Mouse (Mus musculus): Measurements from ENCODE around the gene Pdzd3. TPM values are rescaled to one million over a fixed set of nuclear protein-coding genes. Genes with fewer than 3 reads are reported as not detected.
"Not testable (repeated sequence)": the region's sequence is repeated elsewhere in the genome, so short reads cannot be mapped to it uniquely, and the experiment has no call there.

The Pdzd3 gene
- 0.10 TPM in 1 of 2 replicates, not detected in the other for polyA plus RNA-seq (2014; fragmentation: Nextera tagmentation; extraction: Ambion mirVana)

DNA sequence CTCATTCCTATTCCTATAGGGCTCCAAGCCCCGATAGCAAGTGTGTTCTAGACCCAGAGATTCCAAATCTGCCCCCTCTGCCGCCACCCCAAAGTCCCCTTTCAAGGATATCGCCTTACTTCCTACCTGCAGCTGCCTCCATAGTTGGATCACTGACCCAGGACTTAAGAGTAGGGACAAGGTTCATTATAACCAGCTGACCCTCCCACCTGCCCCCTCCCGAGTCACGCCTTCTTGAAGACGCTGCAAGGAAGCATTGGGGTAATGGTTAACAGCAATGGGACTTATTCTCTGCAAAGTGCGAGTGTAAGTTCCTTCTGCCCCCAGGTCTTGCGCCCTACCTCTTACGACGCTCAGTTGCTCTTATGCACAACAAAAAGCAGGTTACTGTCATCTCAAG is at the start of gene Pdzd3:
Gene Pdzd3, minus strand, starts transcription at position 158 of the 400 bp plus-strand sequence.
- H3K4me3 ChIP-seq (ENCODE audit: low read depth, low read length), result no peak within 1 kb of the TSS
- DNase-seq (ENCODE audit: low spot score), result no peak
- no peaks in the 10 kb centered on the region for H3K36me3 ChIP-seq (ENCODE audit: control insufficient read depth, insufficient read depth, low read length)
- H3K27me3 ChIP-seq (replicated peaks; ENCODE audit: control insufficient read depth, insufficient read depth, low read length), result no peaks in the 10 kb centered on the region
- H3K4me1 ChIP-seq (replicated peaks; ENCODE audit: control insufficient read depth, insufficient read depth, low read length), result peaks cover 16% of the 10 kb centered on the region
- H3K27ac ChIP-seq (ENCODE audit: low read depth, low read length), result no peak within 1 kb of the TSS
- no peak for ATAC-seq (replicated peaks; ENCODE audit: low FRiP score)
- H3K9me3 ChIP-seq (ENCODE audit: control insufficient read depth, low read length), result no peaks in the 10 kb centered on the region
- H3K4me2 ChIP-seq, result no peak within 1 kb of the TSS
- 77% methylated on average over 10 of the region's 10 CpGs for WGBS
- no peak within 1 kb of the TSS for H3K9ac ChIP-seq (ENCODE audit: low read depth, low read length)

DNA sequence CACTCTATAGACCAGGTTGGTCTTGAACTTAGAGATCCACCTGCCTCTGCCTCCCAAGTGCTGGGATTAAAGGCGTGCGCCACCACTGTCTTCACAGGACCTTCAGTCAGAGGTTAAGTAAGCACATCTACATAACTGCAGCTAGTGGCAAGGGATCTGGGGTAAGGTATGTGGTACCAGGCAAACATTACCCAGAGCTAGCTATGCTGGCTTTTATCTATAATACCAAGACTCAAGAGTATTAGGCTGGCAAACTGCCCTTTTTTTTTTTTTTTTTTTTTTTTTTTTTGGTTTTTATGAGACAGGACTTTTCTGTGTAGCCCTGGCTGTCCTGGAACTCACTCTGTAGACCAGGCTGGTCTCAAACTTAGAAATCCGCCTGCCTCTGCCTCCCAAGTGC is 48.7 kb upstream of the Pdzd3 start:
- H3K27me3 ChIP-seq (replicated peaks; ENCODE audit: control insufficient read depth, insufficient read depth, low read length); H3K27ac ChIP-seq (ENCODE audit: low read depth, low read length): not testable (repeated sequence)

DNA sequence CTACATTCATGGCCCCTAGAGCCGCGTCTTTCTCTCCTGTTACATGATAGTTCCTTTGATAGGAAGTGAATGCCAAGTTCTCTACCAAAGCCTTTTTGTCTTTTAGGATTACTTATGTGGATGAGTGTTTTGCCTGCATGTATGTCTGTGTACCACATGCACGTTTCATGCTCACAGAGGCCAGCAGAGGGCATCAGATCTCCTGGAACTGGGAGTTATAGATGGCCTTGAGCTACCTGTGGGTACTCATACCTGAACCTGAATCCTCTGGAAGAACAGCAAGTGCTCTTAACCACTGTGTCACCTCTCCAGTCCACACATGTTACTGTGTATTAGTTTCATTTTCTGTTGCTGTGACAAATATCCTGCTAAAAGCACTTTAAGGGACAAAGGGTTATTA is 41.2 kb upstream of the Pdzd3 start:
- ATAC-seq (replicated peaks; ENCODE audit: low FRiP score) (no peak), DNase-seq (ENCODE audit: low spot score) (no peak)
- Histone ChIP-seq H3K27ac (ENCODE audit: low read depth, low read length) (no peak overlapping the region), H3K36me3 (ENCODE audit: control insufficient read depth, insufficient read depth, low read length) (peaks cover 40% of the 10 kb centered on the region), H3K4me2 (no peak overlapping the region), H3K9ac (ENCODE audit: low read depth, low read length) (no peak overlapping the region), H3K4me3 (ENCODE audit: low read depth, low read length) (no peak overlapping the region), H3K27me3 (replicated peaks; ENCODE audit: control insufficient read depth, insufficient read depth, low read length) (no peaks in the 10 kb centered on the region), H3K4me1 (replicated peaks; ENCODE audit: control insufficient read depth, insufficient read depth, low read length) (peaks cover 15% of the 10 kb centered on the region), H3K9me3 (ENCODE audit: control insufficient read depth, low read length) (0 out of 2 replicates have a peak, but pooled peaks cover 2% of the 10 kb centered on the region)
- 67% methylated on average over 3 of the region's 3 CpGs for WGBS

More for the DNA sequence above, 48.7 kb upstream of the Pdzd3 start:
- H3K36me3 ChIP-seq (ENCODE audit: control insufficient read depth, insufficient read depth, low read length), result peaks cover 52% of the 10 kb centered on the region
- H3K4me3 ChIP-seq (ENCODE audit: low read depth, low read length); H3K9ac ChIP-seq (ENCODE audit: low read depth, low read length); ATAC-seq (replicated peaks; ENCODE audit: low FRiP score); H3K4me2 ChIP-seq; H3K9me3 ChIP-seq (ENCODE audit: control insufficient read depth, low read length); DNase-seq (ENCODE audit: low spot score); H3K4me1 ChIP-seq (replicated peaks; ENCODE audit: control insufficient read depth, insufficient read depth, low read length): not testable (repeated sequence)
- 89% methylated on average over 3 of the region's 3 CpGs for WGBS

DNA sequence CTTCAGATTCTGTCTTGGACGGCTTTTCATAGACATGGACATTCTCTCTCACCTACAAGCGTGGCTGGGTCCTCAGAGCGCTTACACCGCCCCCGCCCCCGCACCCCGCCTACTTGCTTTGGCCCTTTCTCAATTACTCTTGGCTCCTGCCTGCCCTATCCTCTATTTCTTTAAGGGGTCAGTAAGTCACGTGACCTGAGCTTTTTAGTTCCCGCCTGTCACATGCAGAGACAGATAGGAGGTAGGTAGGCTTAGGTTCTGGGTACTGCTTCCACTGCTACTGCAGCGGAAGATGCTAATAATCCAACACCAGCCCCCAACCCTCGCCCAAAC is 37.7 kb upstream of the Pdzd3 start:
- Histone ChIP-seq H3K9me3 (ENCODE audit: control insufficient read depth, low read length) (0 out of 2 replicates have a peak, but pooled peaks cover 2% of the 10 kb centered on the region), H3K36me3 (ENCODE audit: control insufficient read depth, insufficient read depth, low read length) (peaks cover 23% of the 10 kb centered on the region), H3K9ac (ENCODE audit: low read depth, low read length) (peak overlapping the region; percentile 76), H3K4me1 (replicated peaks; ENCODE audit: control insufficient read depth, insufficient read depth, low read length) (peaks cover 31% of the 10 kb centered on the region), H3K27me3 (replicated peaks; ENCODE audit: control insufficient read depth, insufficient read depth, low read length) (peaks cover 10% of the 10 kb centered on the region), H3K4me2 (peak overlapping the region; percentile 85), H3K4me3 (ENCODE audit: low read depth, low read length) (peak overlapping the region; percentile 73), H3K27ac (ENCODE audit: low read depth, low read length) (peak overlapping the region; percentile 95)
- 8% methylated on average over 11 of the region's 11 CpGs for WGBS
- ATAC-seq (replicated peaks; ENCODE audit: low FRiP score) (peak; percentile 66), DNase-seq (ENCODE audit: low spot score) (peak; percentile 65)

DNA sequence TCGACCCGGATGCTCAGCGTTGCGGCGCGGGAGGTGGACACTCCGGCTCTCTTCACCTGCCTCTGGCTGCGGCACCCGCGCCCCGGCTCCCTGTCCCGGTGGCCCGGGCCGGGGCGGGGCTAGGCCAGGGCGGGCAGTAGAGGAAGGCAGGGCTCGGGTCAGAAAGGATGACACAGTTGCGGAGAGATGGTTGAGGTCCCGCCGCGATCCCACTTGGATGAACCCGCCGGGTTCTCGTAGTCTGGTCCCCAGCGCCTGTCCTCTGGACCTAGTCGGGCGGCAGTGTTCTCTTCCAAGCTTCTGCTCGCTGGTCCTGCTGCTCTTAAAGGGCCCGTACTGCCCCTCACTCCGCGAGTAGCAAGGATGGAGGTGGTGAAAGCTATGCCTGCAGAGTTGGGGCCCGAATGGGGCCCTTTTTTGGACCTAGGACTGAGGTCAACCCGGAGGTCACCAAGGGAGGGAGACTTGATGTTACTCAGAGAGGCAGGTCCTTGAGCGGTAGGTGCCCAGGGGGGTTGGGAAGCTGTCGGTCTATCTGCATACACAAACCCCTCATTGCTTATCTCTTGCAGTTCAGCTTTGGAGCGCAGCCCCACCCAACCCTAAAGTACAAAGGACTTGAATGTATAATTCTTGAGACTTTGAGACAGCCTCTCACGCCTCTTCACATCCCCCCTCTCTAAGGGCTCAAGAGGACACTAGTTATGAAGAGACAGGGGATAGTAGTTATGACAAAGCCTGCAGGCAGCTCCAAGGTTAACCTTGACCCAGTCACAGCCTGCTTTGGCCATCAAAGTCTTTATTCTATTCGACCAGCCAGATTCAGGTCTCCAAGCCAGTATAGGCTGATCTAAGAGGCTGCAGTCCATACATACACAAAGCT is 37.0 kb upstream of the Pdzd3 start, which contains the start of gene Abcg4:
Gene Abcg4, minus strand, starts transcription at position 540 of the 883 bp plus-strand sequence.
- Histone ChIP-seq H3K9me3 (ENCODE audit: control insufficient read depth, low read length) (0 out of 2 replicates have a peak, but pooled peaks cover 2% of the 10 kb centered on the region), H3K36me3 (ENCODE audit: control insufficient read depth, insufficient read depth, low read length) (peaks cover 22% of the 10 kb centered on the region), H3K27me3 (replicated peaks; ENCODE audit: control insufficient read depth, insufficient read depth, low read length) (peaks cover 10% of the 10 kb centered on the region), H3K27ac (ENCODE audit: low read depth, low read length) (peak within 1 kb of the TSS; percentile 95), H3K4me3 (ENCODE audit: low read depth, low read length) (peak within 1 kb of the TSS; percentile 73), H3K4me1 (replicated peaks; ENCODE audit: control insufficient read depth, insufficient read depth, low read length) (peaks cover 33% of the 10 kb centered on the region), H3K4me2 (peak within 1 kb of the TSS; percentile 85), H3K9ac (ENCODE audit: low read depth, low read length) (peak within 1 kb of the TSS; percentile 76)
- DNase-seq (ENCODE audit: low spot score) (peak; percentile 80), ATAC-seq (replicated peaks; ENCODE audit: low FRiP score) (peak; percentile 91)
- 1% methylated on average over 38 of the region's 38 CpGs for WGBS

DNA sequence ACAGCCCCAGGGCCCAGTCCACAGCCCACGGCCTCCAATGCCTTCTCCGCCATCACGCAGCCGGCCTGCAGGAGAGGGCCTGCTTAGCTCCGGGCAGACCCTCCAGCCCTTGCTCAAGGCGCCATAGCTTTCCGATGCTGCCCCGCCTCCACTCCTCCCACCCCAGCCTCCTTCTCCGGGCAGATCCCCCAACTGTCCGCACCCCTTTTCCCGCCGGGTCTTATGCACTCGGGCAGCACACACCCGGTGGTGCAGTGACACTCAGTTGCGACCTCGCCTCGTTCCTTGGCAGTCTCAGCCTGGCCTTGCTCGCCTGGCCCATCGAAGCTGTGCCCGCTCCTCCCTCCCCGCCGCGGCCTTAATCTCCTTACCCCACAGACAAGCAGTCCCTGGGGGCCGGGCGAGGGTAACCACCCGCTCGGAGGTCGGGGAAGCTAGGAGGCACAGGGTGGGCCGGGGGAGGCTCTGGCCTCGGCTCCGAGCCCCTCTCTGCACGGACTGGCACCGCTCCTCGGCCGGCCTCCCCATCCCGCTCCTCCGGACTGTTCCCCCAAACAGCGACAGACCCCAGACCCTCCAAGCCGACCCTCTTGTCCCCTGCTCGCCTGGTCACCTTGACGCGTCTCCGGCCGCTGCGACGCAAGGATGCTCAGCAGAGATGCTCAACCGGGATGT is 36.3 kb upstream of the Pdzd3 start:
- DNase-seq (ENCODE audit: low spot score) (peak; percentile 68), ATAC-seq (replicated peaks; ENCODE audit: low FRiP score) (peak; percentile 37)
- Histone ChIP-seq H3K27ac (ENCODE audit: low read depth, low read length) (peak overlapping the region; percentile 95), H3K36me3 (ENCODE audit: control insufficient read depth, insufficient read depth, low read length) (peaks cover 17% of the 10 kb centered on the region), H3K9ac (ENCODE audit: low read depth, low read length) (peak overlapping the region; percentile 76), H3K4me3 (ENCODE audit: low read depth, low read length) (peak overlapping the region; percentile 73), H3K4me1 (replicated peaks; ENCODE audit: control insufficient read depth, insufficient read depth, low read length) (peaks cover 34% of the 10 kb centered on the region), H3K4me2 (peak overlapping the region; percentile 85), H3K9me3 (ENCODE audit: control insufficient read depth, low read length) (0 out of 2 replicates have a peak, but pooled peaks cover 2% of the 10 kb centered on the region), H3K27me3 (replicated peaks; ENCODE audit: control insufficient read depth, insufficient read depth, low read length) (peaks cover 10% of the 10 kb centered on the region)
- WGBS, result 2% methylated on average over 47 of the region's 47 CpGs

DNA sequence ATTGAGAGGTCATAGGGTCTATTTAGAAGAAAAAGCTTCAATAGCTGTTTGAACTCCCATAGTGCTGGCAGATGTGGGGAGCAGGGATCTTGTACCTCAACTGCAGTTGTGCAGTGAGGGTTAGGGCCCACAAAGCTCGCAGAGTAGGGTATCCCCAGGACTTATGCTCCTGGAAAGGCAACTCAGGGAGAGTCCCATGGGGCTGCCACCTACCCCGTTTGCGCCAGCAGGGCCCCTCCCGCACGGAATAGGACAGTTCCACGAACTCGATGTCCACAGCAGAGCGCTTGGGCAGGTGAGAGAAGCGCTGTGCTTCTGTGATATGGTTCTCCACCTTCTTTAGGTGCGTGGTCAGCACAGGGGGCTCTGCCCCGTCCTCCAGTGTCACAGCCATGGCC is 35.7 kb upstream of the Pdzd3 start:
- Histone ChIP-seq H3K4me1 (replicated peaks; ENCODE audit: control insufficient read depth, insufficient read depth, low read length) (peaks cover 34% of the 10 kb centered on the region), H3K4me3 (ENCODE audit: low read depth, low read length) (peak overlapping the region; percentile 73), H3K36me3 (ENCODE audit: control insufficient read depth, insufficient read depth, low read length) (peaks cover 17% of the 10 kb centered on the region), H3K9ac (ENCODE audit: low read depth, low read length) (peak overlapping the region; percentile 76), H3K4me2 (peak overlapping the region; percentile 85), H3K27ac (ENCODE audit: low read depth, low read length) (peak overlapping the region; percentile 95), H3K9me3 (ENCODE audit: control insufficient read depth, low read length) (0 out of 2 replicates have a peak, but pooled peaks cover 2% of the 10 kb centered on the region), H3K27me3 (replicated peaks; ENCODE audit: control insufficient read depth, insufficient read depth, low read length) (peaks cover 10% of the 10 kb centered on the region)
- WGBS, result 11% methylated on average over 11 of the region's 11 CpGs
- ATAC-seq (replicated peaks; ENCODE audit: low FRiP score) (no peak), DNase-seq (ENCODE audit: low spot score) (no peak)

DNA sequence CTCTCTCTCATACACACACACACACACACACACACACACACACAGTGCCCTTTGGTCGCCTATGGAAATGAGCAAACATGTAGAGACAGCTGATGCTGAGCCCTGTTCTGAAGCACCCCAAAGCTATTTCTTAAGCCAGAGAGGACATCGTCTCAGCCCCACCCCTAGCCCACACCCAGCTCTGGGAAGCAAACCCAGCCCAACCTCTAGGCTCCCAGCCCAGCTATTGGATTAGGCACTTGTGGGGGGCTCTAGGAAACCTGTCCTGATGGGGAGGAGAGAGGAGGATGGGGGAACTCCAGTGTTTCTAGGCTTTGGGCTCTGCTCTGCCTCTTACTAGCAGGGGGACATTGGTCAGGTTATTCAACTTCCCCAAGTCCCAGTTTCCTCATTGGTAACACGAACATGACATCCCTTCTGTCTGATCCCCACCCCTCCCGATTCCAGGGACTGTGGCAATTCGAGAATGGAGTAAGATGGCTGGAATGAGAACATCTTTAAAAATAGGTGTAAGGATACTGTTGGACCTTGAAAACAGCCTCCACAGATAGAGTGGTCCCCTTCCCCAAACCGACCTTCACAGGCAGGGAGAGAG is 35.1 kb upstream of the Pdzd3 start:
- Histone ChIP-seq H3K4me2 (peak overlapping the region; percentile 85), H3K9me3 (ENCODE audit: control insufficient read depth, low read length) (0 out of 2 replicates have a peak, but pooled peaks cover 2% of the 10 kb centered on the region), H3K27ac (ENCODE audit: low read depth, low read length) (peak overlapping the region; percentile 95), H3K27me3 (replicated peaks; ENCODE audit: control insufficient read depth, insufficient read depth, low read length) (peaks cover 10% of the 10 kb centered on the region), H3K4me1 (replicated peaks; ENCODE audit: control insufficient read depth, insufficient read depth, low read length) (peaks cover 34% of the 10 kb centered on the region), H3K36me3 (ENCODE audit: control insufficient read depth, insufficient read depth, low read length) (peaks cover 13% of the 10 kb centered on the region), H3K4me3 (ENCODE audit: low read depth, low read length) (peak overlapping the region; percentile 73), H3K9ac (ENCODE audit: low read depth, low read length) (peak overlapping the region; percentile 76)
- WGBS, result 10% methylated on average over 6 of the region's 6 CpGs
- ATAC-seq (replicated peaks; ENCODE audit: low FRiP score) (peak; percentile 37; the same call in 1 of the 2 replicates), DNase-seq (ENCODE audit: low spot score) (no peak)

Measured in liver, embryonic 11.5 days (tissue).